Mouse (Mus musculus) bone marrow, adult 2 months (tissue): Measurements from ENCODE around the gene Pagr1a.

Source experiments
- CTCF ChIP-seq: fragments of 200-500 bp; IDR thresholded peaks from 2 replicates; pipeline ENCODE4 v1.5.1; 2011; ENCODE audit warnings: low read length, control low read depth; ENCODE audit not compliant: control insufficient read depth, insufficient read depth
- POLR2A ChIP-seq: fragments of 200-500 bp; IDR thresholded peaks from 2 replicates; pipeline ENCODE4 v1.6.1; 2011; ENCODE audit warnings: low read depth, mild to moderate bottlenecking, control low read depth, low read length, borderline replicate concordance; ENCODE audit not compliant: control insufficient read depth

GRCm38 (mm10) chr7:127016481-127016485 lies 869 bp downstream of the Pagr1a start, which contains the start of gene Pagr1b:
- TF ChIP-seq CTCF (no peak), POLR2A (no peak)
